ENCODE assay signal across 26 mouse cellular contexts in genomic region chr7:131297151-131297550, GRCm38 (mm10). TPM values are rescaled to one million over a fixed set of nuclear protein-coding genes. Genes with fewer than 3 reads are reported as not detected.
DNase-seq lines count a peak whose midpoint lies in the region; ATAC-seq and TF ChIP-seq lines count a peak whose summit lies in the region.
"Had no signal": no experiment of that assay in that cellular context is flagged by ENCODE, and none has a peak within 500 bp of the region (broad histone marks: within the 10 kb centered on the region; RNA-seq: fewer than 3 reads in every experiment).

No protein-coding gene starts in this region.

- 78% methylated on average over 8 of the region's 8 CpGs for WGBS in hindbrain, postnatal 0 days
- 81% methylated on average over 8 of the region's 8 CpGs for WGBS in hindbrain, embryonic 14.5 days
- WGBS in lung, embryonic 14.5 days = 65% methylated on average over 8 of the region's 8 CpGs
- WGBS in lung, adult 2 months = 71% methylated on average over 8 of the region's 8 CpGs

- DNase-seq in hindbrain, postnatal 0 days (ENCODE audit: low spot score) = no peak
- no peak for DNase-seq in hindbrain, embryonic 14.5 days (ENCODE audit: low spot score)
- peak; percentile 38 for DNase-seq in lung, embryonic 14.5 days
- DNase-seq in lung, adult 2 months = no peak
- peak; percentile 12 for DNase-seq in ES-CJ7 (ENCODE audit: low read depth, low spot score)
- peak; percentile 3 for DNase-seq in brain, embryonic 14.5 days (ENCODE audit: low read depth)
- DNase-seq in ovary, postnatal 36 days (ENCODE audit: low spot score) = no peak
- DNase-seq: adrenal gland, adult 8-10 months; cerebellum, adult 18-20 months; cerebellum, postnatal 36 days; gastrocnemius, postnatal 25 days; kidney, postnatal 14 days; right cerebral cortex, postnatal 14 days; thymus, postnatal 25 days had no signal

- no peak for TF ChIP-seq POLR2A in lung, adult 2 months (IDR thresholded peaks at IDR 0.05; ENCODE audit: borderline replicate concordance, extremely low read depth, low read depth, low read length)
- no peak for TF ChIP-seq POLR2A in brain, embryonic 14.5 days (IDR thresholded peaks at IDR 0.05; ENCODE audit: borderline replicate concordance, extremely low read depth, insufficient read depth, insufficient read length, poor library complexity, severe bottlenecking)

- no peak overlapping the region for H3K9ac ChIP-seq in hindbrain, postnatal 0 days (replicated peaks; ENCODE audit: low read length)
- no peak overlapping the region for H3K9ac ChIP-seq in hindbrain, embryonic 14.5 days
- no peak overlapping the region for H3K9ac ChIP-seq in lung, embryonic 14.5 days
- H3K9ac ChIP-seq: embryonic facial prominence, embryonic 15.5 days; heart, embryonic 12.5 days; limb, embryonic 15.5 days; lung, embryonic 15.5 days; neural tube, embryonic 13.5 days had no signal

- ATAC-seq in hindbrain, postnatal 0 days = no peak
- no peak for ATAC-seq in hindbrain, embryonic 14.5 days (ENCODE audit: low FRiP score)
- ATAC-seq in lung, embryonic 14.5 days (ENCODE audit: insufficient read depth) = no peak
- ATAC-seq: CD4-positive, CD25-positive, alpha-beta regulatory T cell, adult 4 months had no signal

- H3K27me3 ChIP-seq in hindbrain, postnatal 0 days (ENCODE audit: insufficient read depth, low read length) = no peaks in the 10 kb centered on the region
- no peaks in the 10 kb centered on the region for H3K27me3 ChIP-seq in hindbrain, embryonic 14.5 days (ENCODE audit: control insufficient read depth, insufficient read depth, low read length)
- no peaks in the 10 kb centered on the region for H3K27me3 ChIP-seq in lung, embryonic 14.5 days (ENCODE audit: insufficient read depth, low read length)
- H3K27me3 ChIP-seq: embryonic facial prominence, embryonic 15.5 days; heart, embryonic 12.5 days; limb, embryonic 15.5 days; lung, embryonic 15.5 days; neural tube, embryonic 13.5 days had no signal

- H3K27ac ChIP-seq in hindbrain, postnatal 0 days = no peak overlapping the region
- H3K27ac ChIP-seq in hindbrain, embryonic 14.5 days = no peak overlapping the region
- H3K27ac ChIP-seq in lung, embryonic 14.5 days (ENCODE audit: low read depth) = no peak overlapping the region
- H3K27ac ChIP-seq: embryonic facial prominence, embryonic 15.5 days; forebrain, embryonic 10.5 days; limb, embryonic 15.5 days; lung, embryonic 15.5 days; neural tube, embryonic 13.5 days had no signal

- no peaks in the 10 kb centered on the region for H3K4me1 ChIP-seq in hindbrain, postnatal 0 days (ENCODE audit: insufficient read depth, low read length)
- no peaks in the 10 kb centered on the region for H3K4me1 ChIP-seq in hindbrain, embryonic 14.5 days (replicated peaks; ENCODE audit: control insufficient read depth, insufficient read depth, low read length)
- no peaks in the 10 kb centered on the region for H3K4me1 ChIP-seq in lung, embryonic 14.5 days (ENCODE audit: insufficient read depth)
- no peaks in the 10 kb centered on the region for H3K4me1 ChIP-seq in lung, adult 2 months (ENCODE audit: control insufficient read depth, insufficient read depth, low read length)
- H3K4me1 ChIP-seq: embryonic facial prominence, embryonic 15.5 days; forebrain, embryonic 10.5 days; heart, embryonic 12.5 days; limb, embryonic 15.5 days; lung, embryonic 15.5 days; neural tube, embryonic 13.5 days had no signal

- no peaks in the 10 kb centered on the region for H3K9me3 ChIP-seq in hindbrain, postnatal 0 days (ENCODE audit: low read length)
- H3K9me3 ChIP-seq in hindbrain, embryonic 14.5 days (ENCODE audit: control insufficient read depth, low read length) = no peaks in the 10 kb centered on the region
- H3K9me3 ChIP-seq in lung, embryonic 14.5 days (ENCODE audit: low read depth, low read length) = no peaks in the 10 kb centered on the region
- H3K9me3 ChIP-seq: embryonic facial prominence, embryonic 15.5 days; forebrain, embryonic 10.5 days; heart, embryonic 12.5 days; limb, embryonic 15.5 days; lung, embryonic 15.5 days; neural tube, embryonic 13.5 days had no signal

- no peaks in the 10 kb centered on the region for H3K36me3 ChIP-seq in hindbrain, postnatal 0 days (ENCODE audit: insufficient read depth, low read length)
- no peaks in the 10 kb centered on the region for H3K36me3 ChIP-seq in hindbrain, embryonic 14.5 days (replicated peaks; ENCODE audit: control insufficient read depth, insufficient read depth)
- no peaks in the 10 kb centered on the region for H3K36me3 ChIP-seq in lung, embryonic 14.5 days (ENCODE audit: insufficient read depth)
- H3K36me3 ChIP-seq: embryonic facial prominence, embryonic 15.5 days; forebrain, embryonic 10.5 days; heart, embryonic 12.5 days; limb, embryonic 15.5 days; lung, embryonic 15.5 days; neural tube, embryonic 13.5 days had no signal

- TF ChIP-seq CTCF in hindbrain, postnatal 0 days (IDR thresholded peaks at IDR 0.05; ENCODE audit: low read depth) = peak; percentile 34
- TF ChIP-seq CTCF in lung, embryonic 14.5 days (IDR thresholded peaks at IDR 0.05; ENCODE audit: low read depth) = peak; percentile 27; the same call in 1 of the 2 replicates
- no peak for TF ChIP-seq CTCF in lung, adult 2 months (IDR thresholded peaks at IDR 0.05; ENCODE audit: insufficient read depth, low read length)
- no peak for TF ChIP-seq CTCF in brain, embryonic 14.5 days (IDR thresholded peaks at IDR 0.05; ENCODE audit: borderline replicate concordance, extremely low read depth, insufficient read depth, insufficient read length)

- no peak overlapping the region for H3K4me2 ChIP-seq in hindbrain, postnatal 0 days (ENCODE audit: low read depth, low read length)
- no peak overlapping the region for H3K4me2 ChIP-seq in hindbrain, embryonic 14.5 days (replicated peaks)
- H3K4me2 ChIP-seq in lung, embryonic 14.5 days = no peak overlapping the region
- H3K4me2 ChIP-seq: embryonic facial prominence, embryonic 15.5 days; heart, embryonic 12.5 days; limb, embryonic 15.5 days; lung, embryonic 15.5 days; neural tube, embryonic 13.5 days had no signal

- no peak overlapping the region for H3K4me3 ChIP-seq in hindbrain, postnatal 0 days (ENCODE audit: low read length)
- no peak overlapping the region for H3K4me3 ChIP-seq in hindbrain, embryonic 14.5 days (replicated peaks; ENCODE audit: low read length)
- no peak overlapping the region for H3K4me3 ChIP-seq in lung, embryonic 14.5 days (ENCODE audit: low read depth, low read length)
- H3K4me3 ChIP-seq in lung, adult 2 months (replicated peaks; ENCODE audit: extremely low read depth, low read depth, low read length) = no peak overlapping the region
- H3K4me3 ChIP-seq: embryonic facial prominence, embryonic 15.5 days; forebrain, embryonic 10.5 days; heart, embryonic 12.5 days; limb, embryonic 15.5 days; lung, embryonic 15.5 days; neural tube, embryonic 13.5 days had no signal

RNA-seq across cellular contexts. Expression of gene Cuzd1, which starts 24.9 kb away (rescaled TPM):
- 0.10 TPM in 1 of 2 replicates, not detected in the other for total RNA-seq in hindbrain, postnatal 0 days (2014; rRNA removed)
- not detected in 2 replicates for polyA plus RNA-seq in hindbrain, postnatal 0 days (2015; fragmentation: Nextera tagmentation; extraction: Ambion mirVana)
- not detected in 2 replicates for polyA plus RNA-seq in hindbrain, embryonic 14.5 days (2014; fragmentation: Nextera tagmentation; extraction: Ambion mirVana)
- polyA plus RNA-seq in lung, embryonic 14.5 days (2014; fragmentation: Nextera tagmentation; extraction: Ambion mirVana) = not detected in 2 replicates
- polyA plus RNA-seq in lung, adult 2 months (2012; rRNA removed) = not detected in 2 replicates
- 0.03 and 0.16 TPM in 2 replicates for polyA plus RNA-seq in brain, embryonic 14.5 days (2012; rRNA removed)
- total RNA-seq: adrenal gland, adult 8-10 months; hematopoietic stem cell, adult 5-6 weeks; megakaryocyte-erythroid progenitor cell, adult 5-6 weeks had no signal
- polyA plus RNA-seq: CD4-positive, CD25-positive, alpha-beta regulatory T cell, adult 4 months; forebrain, embryonic 10.5 days; intestine, embryonic 14.5 days; neural tube, embryonic 13.5 days had no signal

RNA-seq across cellular contexts. Expression of gene Fam24b, which starts 32.2 kb away (rescaled TPM):
- 0.36 TPM in 1 of 2 replicates, not detected in the other for total RNA-seq in hindbrain, postnatal 0 days (2014; rRNA removed)
- not detected in 2 replicates for polyA plus RNA-seq in hindbrain, postnatal 0 days (2015; fragmentation: Nextera tagmentation; extraction: Ambion mirVana)
- not detected in 2 replicates for polyA plus RNA-seq in hindbrain, embryonic 14.5 days (2014; fragmentation: Nextera tagmentation; extraction: Ambion mirVana)
- not detected in 2 replicates for polyA plus RNA-seq in lung, embryonic 14.5 days (2014; fragmentation: Nextera tagmentation; extraction: Ambion mirVana)
- 0.62 TPM in 1 of 2 replicates, not detected in the other for polyA plus RNA-seq in lung, adult 2 months (2012; rRNA removed)
- not detected in 2 replicates for polyA plus RNA-seq in brain, embryonic 14.5 days (2012; rRNA removed)
- total RNA-seq: adrenal gland, adult 8-10 months; gastrocnemius, postnatal 25 days; hematopoietic stem cell, adult 5-6 weeks; layer of hippocampus, postnatal 14 days; left cerebral cortex, postnatal 25 days; megakaryocyte-erythroid progenitor cell, adult 5-6 weeks had no signal
- polyA plus RNA-seq: CD4-positive, CD25-positive, alpha-beta regulatory T cell, adult 4 months; embryonic facial prominence, embryonic 15.5 days; forebrain, embryonic 10.5 days; heart, embryonic 12.5 days; limb, embryonic 15.5 days; lung, embryonic 15.5 days; neural tube, embryonic 13.5 days had no signal

RNA-seq across cellular contexts. Expression of gene Fam24a, which starts 36.5 kb away (rescaled TPM):
- not detected in 2 replicates for total RNA-seq in hindbrain, postnatal 0 days (2014; rRNA removed)
- 0.29 and 0.44 TPM in 2 replicates for polyA plus RNA-seq in hindbrain, postnatal 0 days (2015; fragmentation: Nextera tagmentation; extraction: Ambion mirVana)
- not detected in 2 replicates for polyA plus RNA-seq in hindbrain, embryonic 14.5 days (2014; fragmentation: Nextera tagmentation; extraction: Ambion mirVana)
- polyA plus RNA-seq in lung, embryonic 14.5 days (2014; fragmentation: Nextera tagmentation; extraction: Ambion mirVana) = not detected in 2 replicates
- not detected in 2 replicates for polyA plus RNA-seq in lung, adult 2 months (2012; rRNA removed)
- polyA plus RNA-seq in brain, embryonic 14.5 days (2012; rRNA removed) = not detected in 2 replicates
- total RNA-seq: adrenal gland, adult 8-10 months; gastrocnemius, postnatal 25 days; hematopoietic stem cell, adult 5-6 weeks; layer of hippocampus, postnatal 14 days; left cerebral cortex, postnatal 25 days; megakaryocyte-erythroid progenitor cell, adult 5-6 weeks had no signal
- polyA plus RNA-seq: CD4-positive, CD25-positive, alpha-beta regulatory T cell, adult 4 months; embryonic facial prominence, embryonic 15.5 days; forebrain, embryonic 10.5 days; heart, embryonic 12.5 days; intestine, embryonic 14.5 days; limb, embryonic 15.5 days; lung, embryonic 15.5 days; neural tube, embryonic 13.5 days had no signal

Comparison
In these comparisons a context has a peak if more than half of its experiments do, and no peak if none do; other contexts are left out.
1. DNase-seq: peak in lung, embryonic 14.5 days (single experiment), ES-CJ7 (single experiment) and brain, embryonic 14.5 days (single experiment); none in hindbrain, postnatal 0 days (single experiment), hindbrain, embryonic 14.5 days (single experiment), lung, adult 2 months (single experiment) and ovary, postnatal 36 days (single experiment).
2. CTCF ChIP-seq: peak in hindbrain, postnatal 0 days (single experiment) and lung, embryonic 14.5 days (single experiment); none in lung, adult 2 months (single experiment) and brain, embryonic 14.5 days (single experiment).